Mouse (Mus musculus) naive thymus-derived CD4-positive, alpha-beta T cell, adult 2 months (primary cell): Measurements from ENCODE around the gene Spi1.

ENCODE experiments used
- DNase-seq: peaks from one replicate; pipeline ENCODE4 v3.0.0-alpha.2; 2011; ENCODE audit warnings: low read depth

Gene Spi1

DNA sequence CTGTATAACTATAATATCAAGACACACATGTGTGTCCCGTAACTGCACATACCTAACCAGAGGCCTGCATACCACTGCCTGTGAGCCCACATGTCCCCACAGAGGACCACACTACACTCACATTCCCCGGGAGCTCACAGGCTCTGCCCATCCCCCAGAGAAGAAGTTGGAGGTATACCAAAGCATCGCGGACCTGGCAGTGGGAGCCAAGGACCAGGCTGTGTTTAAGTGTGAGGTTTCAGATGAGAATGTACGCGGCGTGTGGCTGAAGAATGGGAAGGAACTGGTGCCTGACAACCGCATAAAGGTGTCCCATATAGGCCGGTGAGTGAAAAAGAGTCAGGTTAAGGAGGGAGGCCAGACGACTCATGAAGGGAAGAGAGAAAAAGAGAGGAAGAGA is 42.9 kb downstream of the Spi1 start:
- no peak for DNase-seq

DNA sequence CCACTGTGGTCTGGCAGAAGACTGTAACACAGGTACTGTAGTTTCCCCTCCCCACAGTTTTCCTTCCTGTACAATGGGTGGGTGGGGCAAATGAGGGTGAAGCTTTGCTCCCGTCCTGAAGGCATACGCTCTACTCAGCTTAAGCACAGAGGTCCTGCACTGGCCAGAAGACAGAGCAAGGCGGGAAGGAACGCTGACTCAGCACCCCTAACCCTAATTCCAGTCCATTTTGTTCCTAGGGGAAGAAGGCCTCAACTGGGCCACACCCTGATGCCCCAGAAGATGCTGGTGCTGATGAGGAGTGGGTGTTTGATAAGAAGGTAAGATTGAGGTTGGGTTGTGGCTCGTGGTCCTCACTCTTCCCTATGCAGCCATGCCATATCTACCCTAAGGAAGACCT is 46.6 kb downstream of the Spi1 start:
- DNase-seq, result no peak

DNA sequence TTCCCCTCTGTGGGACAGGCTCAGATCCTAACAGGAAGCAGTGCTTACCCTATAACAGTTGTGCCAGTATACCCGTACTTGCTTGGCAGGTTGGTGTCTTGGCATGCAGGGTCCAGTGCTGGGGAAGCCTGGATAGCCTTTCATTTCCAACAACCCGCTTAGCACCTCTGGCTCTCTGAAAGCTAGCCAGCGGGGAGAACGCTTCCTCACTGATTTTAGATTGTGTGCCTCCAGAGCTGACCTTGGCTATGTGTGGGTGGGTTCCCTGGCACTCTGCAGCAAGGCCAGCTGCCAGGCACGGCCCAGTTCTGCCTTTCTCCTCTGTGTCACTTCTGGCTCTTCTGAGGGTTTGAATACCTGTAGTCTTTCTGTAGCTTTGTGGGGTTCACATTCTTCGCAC is 47.9 kb downstream of the Spi1 start:
- DNase-seq, result no peak

DNA sequence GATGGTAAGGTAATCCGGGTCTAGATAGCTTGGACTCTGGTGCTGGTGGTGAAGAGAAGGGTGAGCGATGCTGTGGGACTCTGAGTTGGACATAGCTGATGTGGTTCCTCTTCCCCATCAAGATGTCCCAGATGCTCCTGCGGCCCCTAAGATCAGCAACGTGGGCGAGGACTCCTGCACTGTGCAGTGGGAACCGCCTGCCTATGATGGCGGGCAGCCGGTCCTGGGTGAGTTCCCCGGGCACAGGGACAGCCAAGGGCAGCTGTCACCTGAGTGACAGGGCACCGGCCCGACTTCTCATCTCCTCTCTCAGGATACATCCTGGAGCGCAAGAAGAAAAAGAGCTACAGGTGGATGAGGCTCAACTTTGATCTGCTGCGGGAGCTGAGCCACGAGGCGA is 49.1 kb downstream of the Spi1 start:
- no peak for DNase-seq

DNA sequence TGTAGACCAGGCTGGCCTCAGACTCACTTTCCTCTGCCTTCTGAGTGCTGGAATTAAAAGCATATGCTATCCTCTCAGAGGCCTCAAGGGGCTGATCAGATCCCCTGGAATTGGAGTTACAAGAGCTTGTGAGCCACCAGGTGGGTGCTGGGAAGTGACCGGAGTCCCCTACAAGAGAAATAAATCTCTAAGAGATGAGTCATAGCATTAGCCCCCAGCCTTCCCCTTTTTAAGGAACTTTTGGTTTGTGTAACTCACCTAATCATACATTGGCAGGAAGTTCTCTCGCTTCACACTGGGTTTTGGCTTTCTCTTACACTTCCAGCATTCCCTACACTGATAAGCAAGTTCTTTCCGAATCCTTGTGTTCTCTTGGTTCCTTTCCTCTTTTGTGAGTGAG is 49.8 kb downstream of the Spi1 start:
- no peak for DNase-seq

DNA sequence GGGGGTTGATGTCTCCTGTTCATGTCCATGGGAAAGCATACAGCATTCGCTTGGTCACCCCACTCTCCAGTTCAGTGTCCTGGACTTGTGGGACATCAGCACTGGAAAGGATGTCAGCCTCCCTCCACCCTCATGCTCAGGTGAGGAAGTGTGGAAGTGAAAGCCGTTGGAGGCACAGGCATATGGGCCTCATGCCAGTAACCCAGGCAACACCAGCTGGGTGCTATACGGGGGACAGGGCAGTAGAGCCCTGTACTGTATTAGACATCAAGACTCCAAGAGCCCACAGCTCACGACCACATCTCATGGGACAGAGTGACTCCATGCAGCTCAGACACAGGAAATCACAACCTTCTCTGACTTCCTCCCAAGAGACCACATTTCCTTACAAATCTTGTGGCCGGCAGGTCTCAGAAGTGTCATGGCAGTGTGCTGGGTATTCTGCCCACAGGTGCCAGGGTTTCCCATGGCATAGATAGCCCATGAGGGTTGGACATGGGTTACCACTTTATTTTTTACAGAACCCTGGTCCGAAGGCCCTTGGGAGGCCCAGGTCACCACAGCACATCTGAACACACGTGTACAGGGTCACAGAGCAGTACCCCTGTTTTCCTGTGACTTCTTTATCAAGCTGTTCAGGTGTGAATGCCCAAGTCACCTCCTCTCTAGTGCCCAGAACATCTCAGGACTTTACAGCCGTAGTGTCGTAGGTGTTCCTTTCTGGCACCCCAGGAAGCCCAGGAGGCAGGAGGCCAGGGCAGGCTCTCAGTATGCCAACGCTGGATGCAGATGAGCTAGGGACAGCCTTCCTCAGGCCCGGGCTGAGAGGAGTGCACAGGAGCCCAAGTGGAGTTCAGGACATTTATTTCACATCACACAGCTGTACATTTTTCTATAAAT is 54.6 kb downstream of the Spi1 start:
- DNase-seq, result no peak

DNA sequence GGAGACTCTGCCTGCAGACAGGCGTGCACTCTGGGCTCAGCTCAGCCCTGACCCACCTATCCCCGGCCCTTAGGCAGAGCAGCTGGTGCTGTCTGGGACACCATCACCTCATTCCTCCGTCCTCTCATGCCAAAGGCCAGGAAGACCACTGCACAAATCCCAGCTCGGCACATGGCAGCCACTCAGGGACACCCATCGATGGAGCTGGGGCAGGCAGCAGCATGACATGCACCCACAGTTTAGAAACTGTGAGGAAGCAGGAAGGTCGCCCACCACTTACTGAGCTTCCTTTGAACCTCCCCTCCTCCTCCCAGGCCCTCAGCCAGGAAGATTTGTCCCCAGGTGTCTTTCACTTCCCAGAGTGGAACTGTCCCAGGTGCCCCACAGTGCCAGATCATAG is 55.3 kb downstream of the Spi1 start:
- no peak for DNase-seq

DNA sequence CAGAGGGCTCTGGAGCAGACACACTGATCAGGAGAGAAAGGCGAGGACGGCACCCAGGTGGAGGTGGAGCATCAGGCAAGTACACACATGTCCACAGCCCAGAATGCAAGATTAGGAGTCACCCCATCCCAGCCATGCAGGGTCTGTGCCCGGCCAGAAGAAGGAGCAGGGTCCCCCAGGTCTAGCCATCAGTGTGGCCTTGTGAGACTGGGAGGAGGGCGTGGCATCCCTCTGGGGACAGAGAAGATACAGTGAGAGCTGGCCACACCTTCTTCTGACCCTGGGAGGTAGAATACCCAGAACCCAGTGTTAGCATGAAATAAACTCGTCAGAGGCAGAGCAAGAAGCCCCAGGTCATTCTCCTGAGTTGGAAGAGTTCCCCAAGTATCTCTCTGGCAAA is 57.1 kb downstream of the Spi1 start:
- no peak for DNase-seq

DNA sequence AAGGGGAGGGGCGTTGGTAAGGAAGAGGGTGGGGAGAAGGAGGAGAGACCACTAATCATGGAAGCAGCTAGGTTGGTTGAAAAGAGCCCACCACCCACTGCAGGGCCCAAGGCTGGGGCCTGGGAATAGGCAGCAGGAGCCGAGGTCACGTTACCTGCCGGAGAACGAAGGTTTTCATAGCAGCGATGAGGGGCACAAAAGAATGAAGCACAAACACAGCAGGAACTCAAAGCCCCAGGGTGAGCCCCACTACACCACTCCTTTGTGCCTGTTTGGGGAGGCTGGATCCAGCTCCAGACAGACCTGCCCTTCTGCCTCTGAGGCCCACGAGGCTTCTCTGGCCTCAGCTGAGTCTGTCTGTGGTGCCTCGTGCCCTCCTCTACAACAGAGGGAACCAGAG is 57.6 kb downstream of the Spi1 start:
- no peak for DNase-seq

DNA sequence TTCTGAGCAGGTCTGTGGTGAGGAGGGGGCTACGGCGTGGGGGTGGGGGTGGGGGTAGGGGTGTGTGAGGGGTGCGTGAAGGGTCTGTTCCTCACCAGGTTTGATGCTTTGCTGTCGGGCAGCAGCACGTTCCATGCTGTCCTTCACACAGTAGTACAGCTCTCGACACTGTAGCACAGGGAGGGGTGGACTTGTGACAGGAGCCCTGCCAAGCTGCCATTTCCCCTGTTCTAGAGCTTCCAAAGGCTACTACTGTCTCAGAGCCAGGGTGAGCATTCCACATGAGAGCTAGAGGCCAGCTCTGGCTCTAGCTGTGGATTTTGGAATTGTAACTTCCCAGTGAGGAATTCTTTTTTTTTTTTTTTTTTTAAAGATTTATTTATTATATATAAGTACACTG is 60.7 kb downstream of the Spi1 start:
- DNase-seq, result no peak

DNA sequence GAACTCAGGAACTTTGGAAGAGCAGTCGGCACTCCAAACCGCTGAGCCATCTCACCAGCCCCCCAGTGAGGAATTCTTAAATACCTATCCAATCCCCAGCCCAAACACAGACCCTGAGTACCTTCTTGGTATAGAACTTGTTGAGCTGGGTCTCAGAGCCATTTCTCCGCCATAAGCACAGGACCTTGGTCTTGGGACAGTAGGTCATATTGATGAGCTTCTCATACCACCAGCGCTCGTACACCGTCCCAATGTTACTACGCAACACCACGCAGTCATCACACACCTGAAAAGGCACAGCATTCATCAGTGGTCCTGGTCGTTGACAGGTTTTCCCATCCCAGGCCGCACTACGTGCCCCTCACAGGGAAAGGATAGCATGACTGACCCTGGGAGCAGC is 61.2 kb downstream of the Spi1 start:
- DNase-seq, result no peak

DNA sequence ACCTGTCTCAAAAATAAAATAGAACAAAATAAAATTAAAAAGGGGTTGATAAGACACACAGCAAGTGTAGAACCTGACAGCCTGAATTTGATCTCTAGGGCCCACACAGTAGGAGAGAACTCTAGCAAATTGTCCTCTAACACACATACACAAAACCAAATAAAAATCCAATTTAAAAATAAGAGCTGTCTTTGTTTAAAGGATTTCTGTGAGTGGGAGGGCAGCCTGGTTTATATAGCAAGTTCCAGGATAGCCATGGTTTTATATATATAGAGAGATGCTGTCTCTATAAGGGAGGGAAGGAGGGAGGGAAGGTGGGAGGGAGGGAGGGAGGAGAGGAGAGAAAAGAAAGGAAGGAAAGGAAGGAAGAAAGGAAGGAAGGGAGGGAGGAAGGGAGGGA is 65.9 kb downstream of the Spi1 start:
- no peak for DNase-seq

DNA sequence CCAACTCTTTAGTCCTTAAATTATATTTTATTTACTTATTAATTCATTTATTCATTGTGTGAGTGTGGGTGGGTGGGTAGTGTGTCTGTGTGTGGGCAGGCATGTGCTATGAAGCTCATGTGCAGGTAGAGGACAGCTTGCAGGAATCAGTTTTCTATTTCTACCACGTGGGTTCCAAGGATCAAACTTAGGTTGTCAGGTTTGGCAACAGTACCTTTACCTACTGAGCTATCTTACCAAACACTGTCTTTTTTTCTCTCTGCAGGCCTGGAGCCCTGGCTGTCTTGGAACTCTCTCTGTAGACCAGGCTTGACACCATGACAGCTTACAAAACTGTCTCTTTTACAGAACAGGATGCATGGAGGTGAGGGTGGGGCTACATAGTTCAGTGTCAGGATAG is 69.1 kb downstream of the Spi1 start:
- no peak for DNase-seq

DNA sequence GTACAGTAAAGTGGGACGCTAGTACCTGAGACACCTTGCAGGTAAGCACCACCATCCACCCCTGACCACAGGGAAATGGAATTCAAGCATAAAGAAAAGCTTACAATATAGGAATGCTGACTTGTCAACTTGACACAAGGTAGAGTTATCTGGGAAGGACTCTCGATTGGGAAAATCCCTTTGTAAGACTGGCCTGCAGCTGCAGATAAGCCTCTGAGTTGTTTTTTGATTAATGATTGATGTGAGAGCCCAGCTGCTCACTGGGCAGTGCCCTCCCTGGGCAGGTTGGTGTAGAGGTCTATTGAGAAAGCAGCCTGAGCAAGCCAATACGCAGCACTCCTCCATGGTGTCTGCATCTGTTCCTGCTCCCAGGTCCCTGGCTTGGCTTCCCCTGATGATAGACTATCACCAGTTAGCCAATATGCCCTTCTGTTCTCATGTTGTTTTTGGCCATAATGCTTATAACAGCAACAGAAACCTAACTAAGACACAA is 70.7 kb downstream of the Spi1 start:
- DNase-seq, result no peak

DNA sequence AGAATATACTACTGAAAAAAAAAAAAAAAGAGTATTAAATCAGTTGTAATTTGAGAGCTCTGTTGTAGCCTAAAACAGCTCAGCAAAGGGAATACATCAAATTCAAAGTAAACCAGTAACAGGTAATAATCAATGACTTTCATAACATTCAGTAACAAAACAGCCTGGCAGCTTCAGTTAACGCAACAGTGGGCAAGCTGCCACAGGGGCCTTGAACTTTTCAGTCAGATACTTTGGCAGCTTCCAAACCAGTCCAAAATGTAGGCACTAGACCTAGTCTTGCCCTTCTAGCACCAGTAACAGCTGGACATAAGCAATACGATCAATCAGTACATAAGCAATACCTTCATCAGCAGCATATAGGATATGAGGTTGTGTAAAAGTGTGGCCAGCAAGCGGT is 71.9 kb downstream of the Spi1 start:
- no peak for DNase-seq

DNA sequence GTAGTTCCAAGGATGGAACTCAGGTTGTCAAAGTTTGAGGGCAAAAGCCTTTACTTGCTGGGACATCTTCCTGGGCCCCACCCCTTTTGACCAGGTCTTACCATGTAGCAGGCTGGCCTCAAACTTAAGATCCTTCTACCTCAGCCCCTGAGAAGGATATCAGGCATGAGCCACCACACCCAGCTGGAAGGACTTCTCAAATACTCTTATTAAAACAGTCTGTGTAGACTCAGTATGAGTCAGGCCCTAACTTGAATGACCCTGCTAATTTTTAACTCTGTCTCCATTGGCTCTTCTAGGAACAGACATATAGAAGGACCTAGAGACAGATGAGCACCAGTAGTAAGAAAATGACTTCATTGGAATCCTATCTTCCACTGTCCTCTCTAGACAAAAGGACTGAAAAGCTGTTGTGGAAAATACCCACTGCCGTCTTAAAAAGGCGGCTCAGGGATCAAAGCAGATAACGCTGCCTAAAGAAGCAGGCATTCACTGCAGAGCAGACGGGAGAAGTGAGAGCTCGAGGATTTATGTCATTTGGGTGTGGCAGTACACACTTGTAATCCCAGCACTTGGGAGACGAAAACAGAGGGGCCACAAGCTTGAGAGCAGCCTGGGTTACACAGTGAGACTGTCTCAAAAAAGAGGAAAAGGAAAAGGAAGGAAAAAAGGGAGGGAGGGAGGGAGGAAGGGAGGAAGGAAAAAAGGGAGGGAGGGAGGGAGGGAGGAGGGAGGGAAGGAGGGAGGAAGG is 75.0 kb downstream of the Spi1 start:
- DNase-seq, result no peak

DNA sequence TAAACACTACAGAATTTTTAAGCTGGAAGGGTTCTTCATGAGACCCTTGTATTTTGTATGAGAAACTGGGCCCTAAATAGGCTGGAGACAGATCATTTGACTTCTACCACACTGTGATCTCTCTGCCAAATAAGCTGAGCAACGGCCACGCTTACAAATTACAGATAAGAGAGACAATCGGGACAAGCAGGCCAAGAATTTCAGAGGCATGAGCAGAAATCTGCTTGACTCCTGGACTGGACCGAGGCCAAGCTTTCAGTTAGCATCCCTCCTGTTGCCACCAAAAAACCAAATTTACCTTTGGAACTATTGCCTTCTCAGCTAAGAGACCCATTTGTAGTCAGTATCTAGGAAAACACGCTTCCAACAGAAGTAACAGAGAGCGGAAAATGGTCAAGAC is 78.4 kb downstream of the Spi1 start:
- no peak for DNase-seq

DNA sequence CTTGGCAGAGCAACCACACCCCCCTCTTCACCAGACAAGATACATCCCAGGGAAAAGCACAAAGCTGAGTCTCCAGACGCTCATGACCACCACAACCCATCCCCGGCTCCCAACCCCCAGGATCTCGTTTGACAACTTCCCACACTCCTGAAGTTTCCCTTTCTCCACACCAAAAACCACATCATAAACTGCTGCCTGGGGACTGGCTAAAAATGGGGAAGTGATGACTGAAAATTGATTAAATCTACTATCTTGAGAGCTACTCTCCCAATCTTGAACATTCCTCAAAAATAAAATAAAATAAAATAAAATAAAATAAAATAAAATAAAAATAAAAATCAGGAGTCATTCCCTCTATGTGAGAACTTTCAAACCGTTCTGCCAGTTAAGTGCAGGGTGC is 80.8 kb downstream of the Spi1 start:
- DNase-seq, result no peak

DNA sequence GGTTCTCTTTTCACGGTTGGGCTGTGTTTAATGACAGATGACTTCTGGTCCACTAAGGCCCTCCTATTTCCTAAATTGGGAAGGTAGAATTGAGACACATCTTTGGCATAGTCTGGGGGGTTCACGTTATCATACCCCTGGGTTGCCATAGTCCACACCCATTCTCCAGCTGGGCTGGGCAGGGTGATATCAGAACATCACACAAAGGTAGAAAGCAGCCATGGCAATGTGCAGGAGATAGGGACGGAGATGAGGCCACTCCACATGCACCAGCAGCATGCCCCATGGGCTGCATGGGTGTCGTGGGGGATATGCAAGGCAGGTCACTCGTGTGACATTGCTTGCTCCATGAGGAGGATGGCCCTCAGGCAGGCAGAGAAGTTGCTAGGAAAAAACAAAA is 81.3 kb downstream of the Spi1 start:
- no peak for DNase-seq

DNA sequence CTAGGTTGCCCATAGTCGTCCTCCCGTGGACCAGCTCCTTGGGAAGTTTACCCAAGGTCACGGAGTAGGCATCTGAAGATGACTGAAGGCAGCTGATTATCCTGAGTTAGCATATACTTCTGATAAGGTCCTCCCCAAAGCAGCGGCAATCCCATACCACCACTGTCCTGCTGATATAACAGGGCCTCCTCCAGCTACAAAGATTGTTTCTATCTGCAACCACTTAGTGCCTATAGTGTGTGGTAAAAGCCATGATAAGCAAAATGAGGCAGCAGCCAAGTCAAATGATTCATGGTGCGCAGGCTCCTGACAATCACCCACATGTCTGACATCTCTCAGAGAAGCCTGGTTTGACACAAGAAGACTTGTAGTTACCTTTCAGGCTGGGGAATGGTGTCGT is 82.8 kb downstream of the Spi1 start:
- DNase-seq, result no peak
